Mouse (Mus musculus) telencephalon, adult 2 months (tissue): ENCODE measurements around the gene Tmem104.

Source experiments
- DNase-seq: peaks from one replicate; pipeline ENCODE4 v3.0.0-alpha.2; 2011; ENCODE audit warnings: low read depth, low spot score

The Tmem104 gene

DNA sequence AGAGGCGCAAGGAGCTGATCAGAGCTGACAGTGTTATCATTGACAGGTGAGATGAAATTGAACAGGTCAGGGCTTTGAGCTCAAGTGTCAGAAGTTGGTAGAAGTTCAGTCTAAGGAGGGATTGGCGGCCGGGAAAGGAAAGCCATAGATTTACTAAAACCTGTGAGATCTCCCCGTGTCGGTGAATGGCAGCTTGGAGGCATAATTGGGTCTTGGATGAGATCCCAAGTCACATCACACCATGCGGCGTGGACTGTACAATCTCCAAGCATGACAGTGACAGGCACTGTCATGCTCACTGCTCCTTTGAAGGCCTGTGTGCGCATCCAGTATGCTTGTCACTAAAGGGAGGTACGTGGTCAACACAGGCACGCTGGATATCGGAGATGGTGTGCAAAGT lies 75.7 kb downstream of the Tmem104 start:
- no peak for DNase-seq

DNA sequence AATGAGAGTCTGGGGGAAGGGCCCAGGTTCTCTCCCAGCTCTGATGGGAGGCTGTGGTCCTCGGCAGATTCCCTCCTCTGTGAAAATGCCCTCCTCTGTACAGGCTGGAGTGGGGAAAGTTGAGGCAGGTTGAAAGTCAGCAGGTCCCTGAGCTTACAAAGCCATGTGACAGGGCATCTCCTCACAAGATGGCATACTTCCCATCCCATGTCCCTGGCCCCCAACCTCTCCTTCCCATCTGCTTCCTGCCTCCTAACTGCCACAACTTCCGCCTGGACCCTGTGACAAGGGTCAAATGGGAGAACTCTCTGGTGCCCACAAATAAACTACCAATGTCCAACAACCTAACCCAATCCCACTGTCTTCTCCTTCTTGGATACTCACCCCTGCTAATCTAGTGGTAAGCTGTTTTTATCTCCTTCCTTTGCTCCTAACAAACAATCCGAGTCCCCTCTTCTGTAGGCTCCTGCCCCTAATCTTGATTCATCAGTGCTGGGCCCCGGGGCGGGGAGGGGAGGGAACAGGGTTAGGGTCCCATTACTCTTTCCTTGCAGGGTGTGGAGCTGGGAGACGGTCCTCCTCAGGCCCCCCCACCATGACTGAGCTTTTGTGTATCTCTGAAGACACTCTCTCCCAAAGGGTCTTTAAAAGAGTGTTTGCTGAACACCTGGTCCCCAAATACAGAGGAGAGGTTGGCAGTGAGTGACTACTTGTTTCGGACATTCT lies 77.0 kb downstream of the Tmem104 start:
- no peak for DNase-seq

DNA sequence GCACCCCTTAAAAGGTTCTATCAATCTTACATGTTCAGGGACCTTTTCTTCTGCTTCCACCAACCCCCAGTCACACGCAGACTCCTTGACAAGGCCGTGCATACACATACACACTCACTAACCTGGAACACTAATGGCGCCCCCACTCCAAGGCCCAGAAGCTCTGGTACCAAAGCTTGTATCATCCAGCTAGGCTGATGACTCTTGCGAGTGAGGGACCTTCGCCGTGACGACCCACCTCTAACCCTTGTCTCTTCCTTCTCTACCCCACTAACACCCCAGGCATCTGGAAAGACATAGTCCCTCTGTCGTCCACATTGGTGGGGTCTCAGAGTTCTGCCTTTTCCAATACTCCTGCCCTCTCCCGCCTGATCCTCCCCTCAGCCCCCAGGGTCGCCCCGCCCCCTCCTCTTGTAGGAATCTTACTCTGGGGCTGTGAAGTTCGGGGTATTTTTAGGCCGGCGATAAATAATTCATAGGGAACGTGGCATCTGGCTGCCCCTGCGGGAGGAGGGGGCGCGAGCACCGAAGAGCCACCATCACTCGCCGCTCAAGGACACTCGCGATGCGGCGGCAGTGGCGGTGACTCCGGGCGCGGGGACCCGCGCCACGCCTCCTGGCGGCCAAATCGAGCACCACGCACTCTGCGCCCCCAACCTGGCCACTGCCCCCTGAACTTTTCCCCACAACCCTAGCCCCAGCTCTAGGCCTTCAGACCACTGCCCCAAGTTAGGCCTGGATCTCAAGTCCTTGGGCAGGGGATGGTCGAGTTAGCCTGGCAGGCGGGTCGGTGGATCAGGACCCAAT lies 77.8 kb downstream of the Tmem104 start:
- no peak for DNase-seq

DNA sequence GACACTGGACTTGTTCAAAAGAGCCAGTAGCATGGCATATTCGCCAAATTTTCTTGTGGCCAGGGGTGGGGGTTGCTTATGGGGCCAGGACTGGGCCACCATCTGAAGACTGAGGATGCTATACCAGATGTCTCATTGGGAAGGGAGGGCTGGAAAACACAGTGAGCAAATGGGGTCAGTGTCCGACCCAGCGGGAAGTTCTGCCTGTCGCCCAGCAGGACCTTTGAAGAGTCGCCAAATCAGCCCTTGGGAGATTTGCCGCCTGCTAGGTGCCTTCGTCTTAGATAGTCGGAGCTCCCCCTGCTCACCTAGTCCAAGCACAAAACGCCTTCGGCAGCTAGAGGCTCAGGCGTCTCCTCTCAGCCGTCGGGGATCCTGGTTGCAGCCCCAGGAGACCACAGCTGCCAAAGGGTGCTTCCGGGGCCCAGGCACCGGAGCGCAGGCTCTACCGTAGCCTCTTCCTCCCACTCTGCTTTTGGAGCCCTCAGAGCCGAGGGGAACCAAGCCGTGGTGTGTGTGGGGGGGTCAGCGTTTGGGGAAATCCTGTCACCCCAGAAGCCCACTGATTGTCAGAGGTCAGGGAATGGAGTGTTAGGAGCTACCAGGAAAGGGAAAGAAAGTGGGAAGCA lies 78.6 kb downstream of the Tmem104 start:
- no peak for DNase-seq

DNA sequence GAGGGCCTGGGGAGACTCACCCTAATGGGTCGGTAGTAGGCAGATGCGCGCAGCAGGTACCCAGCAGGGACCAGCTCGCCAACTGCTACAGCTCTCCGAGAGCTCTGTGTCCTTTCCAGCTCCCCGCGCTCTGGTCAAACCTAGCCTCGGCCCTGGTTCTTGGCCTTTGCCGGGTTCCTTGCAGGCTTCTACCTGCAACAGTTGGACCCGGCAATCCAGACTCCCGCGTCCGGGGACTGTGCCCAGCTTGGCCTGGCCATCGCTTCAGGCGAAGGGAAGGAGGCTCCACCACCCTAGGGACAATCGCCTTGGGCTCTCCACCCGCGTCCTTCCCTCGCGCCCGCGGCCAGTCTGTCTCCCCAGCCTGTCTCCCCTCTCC lies 79.1 kb downstream of the Tmem104 start:
- no peak for DNase-seq

DNA sequence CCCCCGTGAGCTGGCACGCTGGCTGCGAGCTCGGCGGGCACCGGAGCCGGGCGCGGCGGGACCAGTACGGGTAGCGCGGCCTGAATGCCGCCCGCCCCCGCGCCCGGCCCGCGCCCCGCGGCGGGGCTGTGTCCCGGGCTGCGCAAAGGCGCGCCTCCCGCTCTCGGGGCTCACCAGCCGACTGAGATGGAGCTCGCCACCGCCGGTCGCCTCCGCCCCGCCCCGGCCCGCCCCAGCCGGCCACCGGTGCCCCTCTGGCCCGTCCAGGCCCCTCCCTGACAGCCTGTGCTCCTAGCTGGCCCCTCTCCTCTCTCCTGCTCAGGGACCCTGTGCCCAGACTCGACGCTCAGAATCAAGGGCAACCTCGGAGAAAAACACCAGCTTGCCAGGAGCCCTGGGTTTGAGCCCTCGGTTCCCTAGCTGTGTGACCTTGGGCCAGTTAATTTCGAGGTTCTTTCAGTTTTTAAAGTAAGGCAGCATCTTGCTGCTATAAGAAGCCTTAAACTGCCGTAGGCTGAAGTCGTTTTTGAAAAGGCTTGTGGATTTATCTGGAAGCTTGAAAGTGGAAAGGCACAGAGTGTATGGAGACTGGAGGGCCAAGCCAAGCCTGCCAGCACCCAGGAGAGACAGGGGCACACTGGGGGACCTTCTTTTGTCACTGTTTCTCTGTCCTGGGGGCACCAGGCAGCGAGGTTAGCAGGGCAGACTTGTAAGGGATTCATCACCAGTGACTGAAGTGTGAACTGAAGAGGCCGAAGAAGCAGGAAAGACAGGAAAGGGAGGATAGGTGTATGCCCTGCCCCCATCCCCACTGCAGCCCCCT lies 80.0 kb downstream of the Tmem104 start, which contains the start of gene Grin2c:
Grin2c (minus strand) TSS at position 183 of the 823 bp plus-strand sequence.
- no peak for DNase-seq

DNA sequence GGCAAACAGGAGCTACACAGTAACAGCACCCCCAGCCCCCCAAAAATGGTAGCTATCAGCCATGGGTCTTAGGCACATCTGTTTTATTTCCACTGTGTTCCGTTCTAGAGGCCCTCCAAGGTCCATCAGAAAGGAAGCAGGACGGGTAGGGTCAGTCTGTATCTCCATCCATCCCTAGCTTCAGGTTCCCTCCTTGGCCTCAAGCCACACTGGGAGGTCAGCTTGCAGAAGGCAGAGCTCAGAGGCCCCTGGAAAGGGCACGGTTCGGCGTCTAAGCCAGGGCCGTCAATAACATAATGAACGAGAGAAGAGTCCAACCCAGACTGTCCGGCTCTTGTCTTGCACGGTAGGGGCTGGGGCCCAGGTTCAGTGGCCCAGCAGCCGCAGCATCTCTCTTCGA lies 80.7 kb downstream of the Tmem104 start:
- DNase-seq, result no peak

DNA sequence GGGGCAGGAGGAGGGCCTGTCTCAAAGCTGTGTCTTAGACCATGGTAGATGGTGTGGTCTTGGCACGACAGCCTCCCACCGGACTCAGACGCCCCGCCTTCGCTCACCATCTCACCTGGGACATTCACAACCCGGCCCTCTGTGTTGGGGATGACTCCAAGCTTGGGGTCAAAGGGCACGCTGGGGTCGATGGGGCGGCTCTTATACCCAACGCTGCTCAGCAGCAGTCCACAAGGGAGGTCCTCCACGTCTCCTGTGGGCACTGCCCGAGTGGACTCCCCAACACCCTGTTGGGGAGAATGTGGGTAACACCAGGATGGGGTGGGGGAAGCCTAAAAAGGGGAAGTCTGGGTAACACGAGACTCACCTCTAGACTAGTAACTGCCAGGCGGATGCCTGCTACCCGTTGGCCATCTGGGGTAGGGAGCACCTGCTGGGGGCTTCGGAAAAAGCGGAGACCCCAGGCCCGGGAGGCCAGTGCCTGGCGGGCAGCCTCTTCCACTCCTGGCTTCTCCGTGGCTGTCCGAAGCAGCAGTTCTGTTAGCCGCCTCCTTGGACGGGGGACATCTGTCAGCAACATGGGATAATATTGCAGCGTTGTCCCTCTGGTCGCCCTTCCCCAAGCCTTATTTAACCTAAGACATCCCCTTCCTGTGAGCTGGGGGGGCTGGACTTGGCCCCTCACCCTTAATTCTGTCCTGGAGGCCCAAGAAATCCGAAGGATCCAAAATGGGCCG lies 82.2 kb downstream of the Tmem104 start:
- no peak for DNase-seq

DNA sequence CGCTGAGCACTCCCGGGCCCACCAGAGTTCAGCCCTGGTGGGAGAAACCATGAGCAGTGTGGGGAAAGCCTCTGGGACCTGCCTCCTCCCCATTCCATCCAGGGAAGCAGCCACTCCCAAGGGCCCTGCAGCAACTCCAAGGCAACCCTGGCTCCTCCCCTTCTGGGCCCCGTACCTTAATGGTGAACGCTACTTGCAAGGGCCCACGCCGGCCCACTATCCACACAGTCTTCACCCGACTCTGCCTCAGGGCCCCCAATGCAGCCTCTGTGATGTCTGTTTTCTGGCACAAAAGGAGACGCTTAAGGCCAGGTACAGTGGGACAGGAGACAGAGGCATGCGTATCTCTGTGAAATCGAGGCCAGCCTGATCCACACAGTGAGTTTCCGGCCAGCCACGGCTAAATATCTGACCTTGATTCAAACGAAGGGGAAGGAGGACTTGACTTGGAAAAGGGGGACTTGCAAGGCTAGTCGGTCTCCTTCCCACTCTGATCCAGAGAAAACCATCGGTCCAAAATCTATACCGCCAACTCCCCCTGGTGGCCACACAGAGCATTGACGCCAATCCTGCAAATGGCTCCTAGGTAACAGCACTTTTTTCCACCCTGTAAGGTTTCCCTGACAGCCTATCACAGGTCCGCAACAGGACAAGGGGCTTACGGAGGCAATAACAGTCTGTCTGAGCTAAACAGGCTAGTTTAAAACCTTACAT lies 83.0 kb downstream of the Tmem104 start:
- DNase-seq, result peak; percentile 34

DNA sequence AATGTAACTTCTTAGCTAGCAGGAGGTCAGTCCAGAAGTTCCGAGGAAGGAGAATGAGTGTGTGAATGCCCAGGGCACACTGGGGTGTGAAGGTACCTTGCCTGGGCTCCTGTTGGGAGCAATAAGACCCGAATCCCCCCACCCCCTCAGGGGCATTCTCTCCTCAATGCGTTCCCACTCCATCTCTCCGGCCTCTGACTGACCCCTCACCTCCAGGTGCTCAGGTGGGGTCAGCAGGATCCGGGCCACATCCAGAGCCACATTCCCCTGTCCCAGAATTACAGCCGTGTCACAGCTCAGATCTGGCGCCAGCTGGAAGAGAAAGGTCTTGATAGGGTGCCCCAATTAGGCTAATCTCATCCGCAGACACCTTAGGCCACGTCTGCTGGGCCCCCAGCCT lies 83.8 kb downstream of the Tmem104 start:
- DNase-seq, result no peak

DNA sequence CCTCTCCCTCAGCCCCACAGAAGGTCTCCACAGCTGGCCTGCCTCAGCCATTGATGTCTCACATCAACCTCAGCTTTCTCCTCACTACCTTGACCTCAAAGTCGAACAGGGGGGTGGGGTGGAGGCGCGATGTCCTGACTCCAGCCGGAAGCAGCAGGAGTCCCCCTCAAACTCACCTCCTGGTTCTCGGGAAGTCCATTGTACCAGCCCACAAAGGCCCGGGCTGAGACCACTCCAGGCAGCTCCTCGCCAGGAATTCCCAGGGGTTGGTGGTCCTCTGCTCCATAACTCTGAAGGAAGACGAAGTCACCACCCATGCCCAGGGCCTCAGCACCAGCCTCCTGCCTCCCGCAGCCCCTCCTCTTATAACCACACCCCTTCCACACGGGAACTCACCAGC lies 84.2 kb downstream of the Tmem104 start:
- no peak for DNase-seq

DNA sequence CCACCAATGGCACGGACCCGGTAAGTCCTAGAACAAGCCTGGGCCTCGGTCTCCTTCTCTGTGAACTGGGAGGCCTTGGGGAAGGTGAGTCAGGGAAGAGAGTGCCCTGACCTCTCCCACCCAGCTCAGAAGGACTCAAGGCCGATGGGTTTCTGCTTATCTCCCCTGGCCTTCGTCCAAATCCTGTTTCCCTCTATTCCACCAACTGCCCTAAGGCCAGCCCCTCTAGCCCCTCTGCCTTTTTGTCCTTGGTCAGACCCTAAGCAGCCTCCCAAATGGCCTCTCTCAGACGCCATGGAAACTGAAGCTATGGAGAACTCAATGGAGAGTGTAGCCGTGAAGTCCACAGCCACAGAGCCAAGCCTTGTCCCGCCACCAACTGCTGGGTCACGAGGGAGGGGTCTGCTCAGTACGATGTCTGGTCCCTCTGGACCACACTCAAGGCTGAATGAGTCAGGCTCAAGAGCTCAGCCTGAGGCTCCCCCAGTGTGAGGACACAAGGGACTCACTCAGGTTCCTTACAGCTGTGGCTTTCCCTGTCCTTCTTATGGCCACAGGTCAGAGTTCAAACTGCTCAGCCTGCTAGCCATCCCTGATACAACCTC lies 85.7 kb downstream of the Tmem104 start:
- DNase-seq, result no peak

DNA sequence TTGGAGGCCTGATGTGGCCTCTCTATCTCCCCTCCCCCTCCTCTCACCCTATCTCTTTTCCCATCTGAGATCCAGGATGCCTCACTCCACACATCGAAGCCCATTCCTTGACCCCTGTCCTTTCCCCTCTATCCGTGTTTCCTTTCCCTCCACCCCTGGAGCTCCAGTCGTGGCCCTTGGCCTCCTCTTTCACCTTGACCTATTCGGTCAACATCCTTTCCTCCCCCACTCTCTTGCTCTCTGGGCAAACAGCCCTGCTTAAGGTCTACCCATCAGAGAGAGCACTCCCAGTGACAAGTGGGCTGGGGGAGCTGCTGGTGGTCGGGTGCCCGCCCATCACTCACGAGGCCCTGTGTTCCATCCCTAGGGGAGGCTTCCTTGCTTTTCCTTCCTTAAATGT lies 86.4 kb downstream of the Tmem104 start:
- DNase-seq, result no peak

DNA sequence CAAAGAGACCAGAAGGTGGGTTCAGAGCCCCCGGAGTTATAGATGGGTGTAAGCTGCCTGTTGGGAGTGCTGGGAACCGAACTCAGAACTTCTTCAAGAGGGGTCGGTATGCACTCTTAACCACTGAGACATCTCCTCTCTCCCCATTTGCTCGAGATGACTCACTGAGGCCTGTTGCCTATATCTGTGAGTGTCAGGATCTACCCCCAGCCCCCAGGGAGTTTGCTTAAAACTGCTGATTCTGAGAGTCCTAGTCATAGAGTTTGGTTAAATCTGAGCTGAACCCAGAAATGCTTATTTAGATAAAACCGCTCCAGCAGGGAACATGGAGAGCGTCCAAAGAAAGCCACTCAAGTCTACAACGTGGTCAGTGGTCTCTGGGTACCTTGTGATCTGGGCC lies 86.9 kb downstream of the Tmem104 start:
- no peak for DNase-seq

DNA sequence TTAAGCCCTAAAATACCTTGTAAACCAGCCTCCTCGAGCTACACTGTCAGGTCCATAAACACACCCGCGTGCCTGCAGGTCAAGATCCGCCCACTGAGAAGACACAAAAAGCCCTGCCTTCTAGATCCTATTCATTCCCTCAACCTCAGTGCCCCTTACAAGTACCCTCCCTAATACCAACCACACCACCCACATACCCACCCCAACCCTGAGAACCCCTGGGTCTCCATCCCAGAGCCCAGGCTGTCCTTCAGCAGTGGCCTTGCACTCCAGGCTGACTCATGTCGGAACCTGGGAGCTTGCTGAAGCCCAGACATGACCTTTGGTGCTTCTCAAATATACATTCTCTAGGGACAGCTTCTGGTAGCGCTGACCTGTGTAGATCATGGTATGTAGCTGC lies 87.5 kb downstream of the Tmem104 start:
- DNase-seq, result no peak

DNA sequence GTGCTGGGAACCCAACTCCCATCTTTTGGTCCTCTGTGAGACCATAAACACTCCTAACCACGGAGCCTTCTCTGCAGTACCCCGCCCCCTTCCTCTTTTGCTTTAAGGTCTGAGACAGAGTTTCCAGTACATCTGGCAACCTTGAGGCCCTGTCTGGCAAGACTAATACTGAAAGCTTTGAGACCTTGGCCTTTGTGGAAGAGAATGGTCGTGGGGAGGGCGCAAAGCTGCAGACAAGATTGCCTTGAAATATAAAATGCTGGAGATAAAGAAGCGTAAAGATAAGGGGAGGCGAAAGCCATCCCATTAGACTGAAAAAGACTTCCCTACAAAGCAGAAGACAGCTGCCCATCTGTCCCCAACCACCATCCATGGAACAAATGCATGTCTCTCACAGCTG lies 88.2 kb downstream of the Tmem104 start:
- DNase-seq, result no peak

DNA sequence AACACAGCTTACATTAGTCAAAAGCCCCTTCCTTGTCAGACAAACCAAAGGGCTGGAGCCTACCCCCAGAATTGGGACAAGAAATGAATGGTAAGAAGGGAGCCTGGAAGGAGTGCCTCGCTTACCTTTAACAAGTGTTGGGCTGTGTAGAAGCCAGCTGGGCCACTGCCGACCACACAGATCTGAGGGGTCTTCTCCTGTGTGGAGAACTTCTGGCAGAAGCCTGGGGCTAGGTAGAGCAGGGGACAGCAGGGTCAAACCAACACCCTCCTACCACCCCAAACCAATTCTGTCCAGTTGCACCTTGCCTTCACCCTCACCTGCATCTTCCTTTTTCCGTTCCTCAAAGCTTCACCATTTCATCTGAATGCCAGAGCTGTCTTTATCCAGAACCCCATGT lies 88.7 kb downstream of the Tmem104 start:
- no peak for DNase-seq

DNA sequence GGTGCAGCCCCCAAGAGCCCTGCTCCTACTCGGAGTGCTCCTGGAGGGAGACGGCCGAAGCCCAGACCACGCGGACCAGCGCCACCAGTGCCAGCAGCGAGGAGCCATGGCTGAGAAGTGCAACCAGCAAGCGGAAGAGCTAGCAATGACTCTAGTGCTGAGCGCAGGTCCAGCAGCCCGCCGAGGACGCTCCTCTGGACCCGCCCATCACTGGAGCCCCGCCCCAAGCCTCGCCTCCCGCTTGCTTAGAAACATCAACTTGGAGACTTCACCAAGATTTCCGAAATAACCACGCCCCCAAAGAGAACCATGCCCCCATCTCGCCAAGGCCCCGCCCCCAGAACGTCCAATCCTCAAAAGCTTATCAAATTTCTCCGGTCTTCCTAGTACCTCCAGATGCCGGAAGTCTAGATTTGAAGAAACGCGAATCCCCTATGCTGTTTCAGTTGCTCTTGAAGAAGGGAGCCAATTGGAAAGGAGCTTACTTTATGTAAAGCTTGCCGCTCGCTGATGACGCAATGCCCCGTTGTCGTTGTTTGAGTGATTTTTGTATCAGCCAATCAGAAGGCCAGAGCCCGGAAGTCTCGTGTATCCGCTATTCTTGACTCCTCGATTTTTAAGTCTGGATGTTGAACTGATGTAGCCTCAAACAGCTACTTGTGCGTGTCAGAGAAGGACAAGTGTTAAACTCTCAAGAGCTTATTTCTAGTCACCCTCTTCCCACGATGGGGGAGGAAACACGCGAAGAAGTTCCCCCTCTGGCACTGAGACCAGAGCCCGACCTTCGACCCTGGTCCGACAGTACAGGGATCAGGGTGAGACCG lies 89.7 kb downstream of the Tmem104 start, which contains the start of gene Fdxr:
Fdxr (minus strand) TSS at position 271 of the 824 bp plus-strand sequence.
- DNase-seq, result peak; percentile 100

DNA sequence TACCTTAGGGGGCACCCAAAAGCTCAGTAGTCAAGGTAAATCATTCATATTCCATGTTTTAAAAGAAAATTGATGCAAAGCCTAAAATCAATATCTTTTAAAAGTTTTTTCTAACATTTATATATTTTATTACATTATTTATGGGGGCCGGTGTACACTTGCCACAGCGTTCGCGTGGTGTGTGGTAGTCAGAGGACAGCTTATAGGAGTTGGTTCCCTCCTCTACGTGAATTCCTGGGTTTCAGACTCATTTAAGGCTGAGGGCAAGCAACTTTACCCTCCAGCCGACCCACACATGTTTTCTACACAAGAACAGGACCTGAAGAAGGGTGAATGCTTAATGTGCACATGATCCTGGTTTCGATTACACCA lies 90.3 kb downstream of the Tmem104 start:
- DNase-seq, result no peak
